Mouse (Mus musculus) CH12.LX (cell line): ENCODE data around the gene Fam217a.
"Not testable (repeated sequence)": the region's sequence is repeated elsewhere in the genome, so short reads cannot be mapped to it uniquely, and the experiment has no call there.

Source experiments
- CHD2 ChIP-seq: IDR thresholded peaks from 2 replicates; pipeline ENCODE4 v1.6.1; 2011; ENCODE audit warnings: low read length, improper control_type of control experiment
- CTCF ChIP-seq, 2 experiments: IDR thresholded peaks in 1 of 2; conservative IDR thresholded peaks in 1 of 2; 2 replicates each; pipeline ENCODE4 v1.5.1; 2011 to 2012; ENCODE audit warnings: low read depth in 2 of 2, low read length in 2 of 2, improper control_type of control experiment in 1 of 2, inconsistent platforms in 1 of 2, mild to moderate bottlenecking in 1 of 2, moderate library complexity in 1 of 2
- HCFC1 ChIP-seq: IDR thresholded peaks from 2 replicates; pipeline ENCODE4 v1.6.1; 2012; ENCODE audit warnings: low read depth, mild to moderate bottlenecking, inconsistent platforms, low read length, improper control_type of control experiment
- POLR2A ChIP-seq: IDR thresholded peaks from 2 replicates; pipeline ENCODE4 v1.6.1; 2011; ENCODE audit warnings: low read depth, mild to moderate bottlenecking, improper control_type of control experiment, low read length
- SIN3A ChIP-seq: IDR thresholded peaks from 2 replicates; pipeline ENCODE4 v1.6.1; 2012; ENCODE audit warnings: low read length, improper control_type of control experiment, inconsistent platforms
- SMC3 ChIP-seq: IDR thresholded peaks from 2 replicates; pipeline ENCODE4 v1.6.1; 2011; ENCODE audit warnings: low read depth, low read length, improper control_type of control experiment
- TBP ChIP-seq: conservative IDR thresholded peaks from 2 replicates; pipeline ENCODE4 v1.6.1; 2011; ENCODE audit warnings: low read depth, low read length, improper control_type of control experiment
- TCF12 ChIP-seq: IDR thresholded peaks from 2 replicates; pipeline ENCODE4 v1.6.1; 2014; ENCODE audit warnings: low read depth, mild to moderate bottlenecking, inconsistent platforms, low read length, improper control_type of control experiment
- USF1 ChIP-seq: IDR thresholded peaks from 2 replicates; pipeline ENCODE4 v1.6.1; 2014; ENCODE audit warnings: low read depth, mild to moderate bottlenecking, inconsistent platforms, low read length, improper control_type of control experiment
- ZKSCAN1 ChIP-seq: IDR thresholded peaks from 2 replicates; pipeline ENCODE4 v1.6.1; 2012; ENCODE audit warnings: low read depth, inconsistent platforms, low read length, improper control_type of control experiment, borderline replicate concordance

DNA sequence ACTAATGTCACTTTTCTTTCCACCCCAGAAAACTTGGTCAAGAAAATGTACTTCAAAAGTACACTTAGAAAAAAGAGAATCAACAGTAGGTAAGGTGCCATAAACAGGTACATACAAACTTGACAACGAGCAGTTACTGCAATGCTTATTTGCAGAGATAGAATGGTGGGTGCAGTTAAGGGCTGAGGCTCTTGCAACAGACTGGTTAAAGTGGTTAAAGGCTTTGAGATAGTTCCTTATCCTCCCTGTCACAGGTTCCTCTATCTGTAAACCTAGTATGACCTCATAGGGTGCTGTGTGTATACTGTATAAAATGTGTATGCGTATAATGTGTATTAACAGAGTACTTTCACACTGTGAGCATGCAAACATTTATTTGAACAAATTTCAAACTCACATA, 27.3 kb upstream of the Fam217a start:
- not testable (repeated sequence) for TF ChIP-seq ZKSCAN1; SIN3A; CTCF (conservative IDR thresholded peaks at IDR 0.05 in 1 of 2, IDR thresholded peaks at IDR 0.05 in 1 of 2; ENCODE audit: low read depth in 2 of 2, low read length in 2 of 2); HCFC1; CHD2; POLR2A; SMC3; USF1; TCF12; TBP
